Mouse (Mus musculus) CD4-positive, CD25-positive, alpha-beta regulatory T cell, adult 2 months (primary cell): ENCODE data around the gene Pcif1.

Source experiments
- DNase-seq: peaks from one replicate; pipeline ENCODE4 v3.0.0-alpha.2; 2012; ENCODE audit warnings: low read depth, low spot score

Gene Pcif1

DNA sequence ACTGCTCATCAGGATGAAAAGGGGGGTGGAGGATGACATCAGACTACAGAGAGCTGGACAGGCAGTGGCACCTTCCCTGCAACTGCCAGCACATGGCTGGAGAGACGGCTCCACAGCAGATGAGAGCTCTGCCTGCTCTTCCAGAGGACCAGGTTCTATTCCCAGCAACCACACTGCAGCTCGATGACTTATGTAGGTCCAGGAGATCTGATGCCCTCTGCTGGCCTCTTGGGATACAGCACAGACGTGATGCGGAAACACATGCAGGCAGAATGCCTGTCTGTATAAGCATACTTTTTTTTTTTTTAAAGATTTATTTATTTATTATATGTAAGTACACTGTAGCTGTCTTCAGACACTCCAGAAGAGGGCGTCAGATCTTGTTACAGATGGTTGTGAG, 39.2 kb downstream of the Pcif1 start:
- peak; percentile 81 for DNase-seq

DNA sequence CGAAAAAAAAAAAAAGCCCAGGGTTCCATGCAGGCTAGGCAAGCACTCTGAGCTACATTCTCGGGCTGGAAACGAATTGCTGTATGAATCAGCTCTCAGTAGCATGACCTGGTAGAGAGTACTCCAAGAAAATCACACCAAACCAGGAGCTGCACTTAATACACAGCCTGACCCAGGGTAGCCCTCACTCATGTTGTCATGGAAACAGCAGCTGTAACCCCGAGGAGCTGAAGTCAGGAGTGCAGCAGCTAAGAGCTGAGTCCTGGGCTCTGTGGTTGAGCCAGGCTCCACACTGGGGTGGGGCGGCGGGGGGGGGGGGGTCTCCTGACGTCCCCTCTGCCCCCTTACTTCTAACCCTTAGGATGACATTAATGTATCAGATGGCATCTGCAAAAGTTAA, 42.9 kb downstream of the Pcif1 start:
- no peak for DNase-seq

DNA sequence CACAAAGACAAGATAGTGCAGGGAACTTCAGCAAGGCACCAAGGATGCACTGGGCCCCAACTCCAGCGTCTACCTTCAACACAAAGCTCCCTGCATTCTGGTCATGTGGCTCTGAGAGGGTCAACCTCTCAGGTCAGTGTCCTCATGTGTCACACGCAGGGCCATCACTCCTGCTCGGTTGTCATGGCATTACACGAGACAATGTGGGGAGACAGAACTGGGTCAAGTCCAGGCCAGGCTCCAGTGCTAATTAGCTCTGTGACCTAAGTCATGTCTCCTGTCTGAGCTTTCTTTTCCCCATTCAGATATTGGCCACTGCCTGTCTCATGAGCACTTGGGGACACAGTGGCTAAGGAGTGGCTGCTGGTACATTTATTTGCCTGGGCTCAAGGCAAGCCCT, 44.2 kb downstream of the Pcif1 start:
- DNase-seq, result no peak

GRCm38 (mm10) chr2:164924100-164924857, 45.2 kb downstream of the Pcif1 start:
- DNase-seq, result peak; percentile 89

GRCm38 (mm10) chr2:164930706-164931581, 51.8 kb downstream of the Pcif1 start:
- no peak for DNase-seq

GRCm38 (mm10) chr2:164933534-164933933, 54.4 kb downstream of the Pcif1 start:
- no peak for DNase-seq

DNA sequence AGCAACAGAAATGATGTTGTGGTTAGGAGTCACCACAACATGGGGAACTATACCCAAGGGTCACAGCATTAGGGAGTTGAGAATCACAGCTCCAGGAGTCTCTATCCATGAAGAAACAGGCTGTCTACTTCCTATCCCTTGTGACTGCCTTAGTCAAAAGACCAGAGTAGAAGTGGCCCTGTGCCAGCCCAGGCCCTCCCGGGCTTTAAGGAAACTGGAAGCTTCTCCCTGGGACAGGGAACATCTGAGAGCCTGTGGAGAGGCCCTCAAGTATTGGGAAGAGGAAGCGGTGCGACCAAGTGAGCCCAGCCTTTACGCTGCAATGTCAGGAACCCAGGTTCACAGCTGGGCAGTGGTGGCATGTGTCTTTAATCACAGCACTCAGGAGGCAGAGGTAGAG, 56.9 kb downstream of the Pcif1 start:
- no peak for DNase-seq

DNA sequence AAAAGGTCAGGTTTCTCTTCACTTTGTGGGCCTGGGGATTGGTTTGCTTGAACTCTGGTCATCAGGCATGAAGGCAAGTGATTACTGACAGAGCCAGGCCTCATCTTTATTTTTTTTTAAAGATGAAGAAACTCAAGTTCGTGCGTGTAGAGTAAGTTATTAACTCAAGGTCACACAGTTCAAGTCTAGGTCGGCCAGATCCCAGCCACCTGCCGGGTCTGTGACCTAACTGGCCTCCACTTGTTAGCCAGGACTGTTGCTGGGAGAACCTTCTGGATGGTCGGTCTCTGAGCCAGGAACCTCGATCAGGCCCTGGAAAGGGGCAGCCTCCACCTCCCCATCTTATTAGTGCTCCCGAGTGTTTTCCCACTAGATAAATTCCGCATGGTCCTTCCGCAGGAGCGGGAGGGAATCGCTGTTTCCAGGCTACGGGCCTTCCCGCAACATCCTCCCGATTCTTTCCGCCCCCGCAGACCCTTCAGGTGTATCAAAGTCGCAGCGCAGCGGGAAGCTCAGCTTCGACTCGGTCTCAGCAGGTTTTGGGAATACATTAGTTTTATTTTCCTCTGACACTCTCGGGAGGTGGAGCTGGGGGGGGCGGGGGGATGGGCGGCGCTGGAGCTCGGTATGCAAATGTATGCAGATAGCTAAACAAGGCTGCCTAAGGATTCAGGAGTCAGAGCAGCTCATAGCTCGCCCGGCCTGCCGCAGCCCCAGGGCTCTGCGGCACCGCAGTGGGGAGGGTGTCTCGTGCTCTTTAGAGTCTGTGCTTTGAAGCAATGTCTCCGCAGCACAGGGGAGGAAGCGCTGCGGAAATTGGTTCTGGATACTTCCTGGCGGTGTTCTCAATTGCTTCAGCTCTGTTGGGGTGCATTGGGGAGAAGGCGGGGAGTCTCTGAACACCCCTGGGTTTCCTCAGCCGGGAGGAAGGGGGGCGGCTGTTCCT, 59.3 kb downstream of the Pcif1 start:
- peak; percentile 84 for DNase-seq

GRCm38 (mm10) chr2:164939106-164939505, 60.0 kb downstream of the Pcif1 start:
- peak; percentile 44 for DNase-seq

GRCm38 (mm10) chr2:164940140-164940830, 61.2 kb downstream of the Pcif1 start, which contains the start of gene Mmp9:
Gene Mmp9, plus strand, starts transcription at chr2:164940780.
- DNase-seq, result no peak

DNA sequence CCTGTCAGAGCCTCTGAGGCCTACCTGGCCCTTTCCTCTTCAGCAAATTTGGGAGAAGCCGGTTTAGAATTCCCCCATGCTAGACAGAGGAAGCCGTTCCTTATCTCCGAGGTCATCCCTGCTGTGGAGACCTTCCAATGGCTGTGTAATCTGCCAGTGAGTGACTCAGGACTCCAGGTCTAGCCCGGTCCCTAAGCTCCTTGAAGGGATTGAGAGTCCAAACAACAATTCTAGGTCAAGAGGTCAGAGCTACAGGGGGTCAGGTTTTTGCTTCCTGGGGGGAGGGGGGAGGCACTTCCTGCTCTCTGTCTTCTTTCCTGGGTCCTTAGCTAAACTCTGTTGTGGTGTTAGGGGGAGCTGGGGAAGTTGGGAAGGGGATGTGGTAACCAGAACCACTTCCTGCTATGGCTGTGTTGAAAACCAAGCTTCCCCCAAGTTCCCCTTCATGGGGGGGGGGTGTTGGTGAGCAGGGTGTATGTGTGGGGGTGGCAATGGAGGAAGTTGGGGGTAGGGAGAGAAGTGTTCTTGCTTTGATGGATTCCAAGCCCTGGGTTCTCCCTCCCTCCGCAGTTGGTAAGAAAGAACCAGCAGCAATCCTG, 63.7 kb downstream of the Pcif1 start:
- DNase-seq, result peak; percentile 77
